ENCODE assay signal across 8 mouse cellular contexts in the genomic region with DNA sequence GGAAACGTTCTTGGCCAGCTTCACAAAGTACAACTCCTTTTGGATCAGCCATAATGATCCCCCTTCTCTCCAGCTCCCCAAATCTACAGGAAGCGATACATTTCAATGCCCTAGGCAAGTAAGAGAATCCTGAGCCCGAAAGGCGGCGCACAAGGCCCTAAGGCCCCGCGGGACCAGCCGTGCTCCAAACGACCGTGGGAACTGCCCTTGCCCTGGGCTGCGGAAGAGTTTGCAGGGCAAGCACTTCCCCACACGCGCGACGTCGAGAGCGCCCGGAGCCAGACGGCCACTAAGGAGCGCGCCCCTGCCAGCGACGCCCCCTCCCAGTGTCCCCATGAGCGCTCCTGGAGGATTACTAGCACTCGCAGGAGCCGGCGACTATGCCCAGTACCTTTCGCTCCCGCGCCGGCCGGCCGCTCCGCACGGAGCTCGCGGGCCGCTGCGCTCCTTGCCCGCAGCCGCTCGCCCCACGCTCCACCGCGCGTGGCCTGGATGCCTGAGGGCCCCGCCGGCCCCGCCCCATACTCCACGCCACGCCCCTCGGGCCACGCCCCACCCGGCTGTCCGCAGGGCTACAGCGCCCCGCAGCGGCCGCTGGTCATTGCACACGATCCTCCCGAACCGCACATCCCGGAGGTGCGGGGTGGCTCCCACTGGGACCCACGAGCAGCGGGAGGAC. TPM values are rescaled to one million over a fixed set of nuclear protein-coding genes. Genes with fewer than 3 reads are reported as not detected.
A peak's percentile ranks its signal among the peaks of the same experiment; 100 is the strongest.
DNase-seq lines count a peak whose midpoint lies in the region; ATAC-seq and TF ChIP-seq lines count a peak whose summit lies in the region.

Gene Ankrd6 (minus strand): TSS at position 486 of the 679 bp plus-strand sequence.

- H3K27me3 ChIP-seq in G1E (ENCODE audit: insufficient read depth, low read length): peaks cover 31% of the 10 kb centered on the region
- H3K27me3 ChIP-seq in cerebellum, adult 2 months (ENCODE audit: control insufficient read depth, insufficient read depth, low read length): no peaks in the 10 kb centered on the region
- no peaks in the 10 kb centered on the region; the same call in 1 of the 2 replicates for H3K27me3 ChIP-seq in forebrain, postnatal 0 days (ENCODE audit: insufficient read depth, low read length)
- H3K27me3 ChIP-seq in lung, embryonic 15.5 days: peaks cover 31% of the 10 kb centered on the region

- peak; percentile 72 for DNase-seq in G1E (ENCODE audit: low spot score)
- DNase-seq in cerebellum, adult 2 months: peak; percentile 81 to 89
- DNase-seq in forebrain, postnatal 0 days: peak; percentile 93
- DNase-seq in heart, postnatal 36 days: peak; percentile 81 to 82
- peak; percentile 60 to 77 for DNase-seq in layer of hippocampus, adult 8-10 months (ENCODE audit: low spot score in 2 of 2)
- peak; percentile 60 for DNase-seq in ovary, postnatal 10 days (ENCODE audit: low spot score)
- DNase-seq in thymus, postnatal 0 days (ENCODE audit: low spot score): peak; percentile 88

- peak within 1 kb of the TSS; percentile 91 for H3K4me2 ChIP-seq in forebrain, postnatal 0 days (ENCODE audit: low read depth)
- H3K4me2 ChIP-seq in lung, embryonic 15.5 days: peak within 1 kb of the TSS; percentile 99

- H3K9ac ChIP-seq in forebrain, postnatal 0 days: peak within 1 kb of the TSS; percentile 68
- H3K9ac ChIP-seq in lung, embryonic 15.5 days: peak within 1 kb of the TSS; percentile 62

- TF ChIP-seq CTCF in G1E (IDR thresholded peaks at IDR 0.05; ENCODE audit: low read depth, low read length): peak; percentile 31; the same call in 1 of the 2 replicates
- TF ChIP-seq CTCF in cerebellum, adult 2 months (IDR thresholded peaks at IDR 0.05; ENCODE audit: borderline replicate concordance, insufficient read depth, low read depth, low read length): peak; percentile 76
- peak; percentile 91 for TF ChIP-seq CTCF in forebrain, postnatal 0 days (IDR thresholded peaks at IDR 0.05; ENCODE audit: low read depth)

- under 1% methylated on average over 66 of the region's 66 CpGs for WGBS in cerebellum, adult 2 months
- under 1% methylated on average over 60 of the region's 66 CpGs for WGBS in forebrain, postnatal 0 days
- WGBS in lung, embryonic 15.5 days: under 1% methylated on average over 64 of the region's 66 CpGs

- intact Hi-C loops in heart, postnatal 36 days (cut with DNase I): loop anchor here (2.0 to 5.0 kb wide), 5 partner anchors 68 to 363 kb away; partner anchors contain the start of genes Lyrm2 and Mdn1

- H3K4me3 ChIP-seq in G1E (ENCODE audit: low read depth, low read length): peak within 1 kb of the TSS; percentile 75
- peak within 1 kb of the TSS; percentile 66 for H3K4me3 ChIP-seq in cerebellum, adult 2 months (replicated peaks; ENCODE audit: insufficient read depth, low read depth, low read length)
- H3K4me3 ChIP-seq in forebrain, postnatal 0 days (ENCODE audit: low read depth, low read length): peak within 1 kb of the TSS; percentile 68
- peak within 1 kb of the TSS; percentile 78 for H3K4me3 ChIP-seq in lung, embryonic 15.5 days

- TF ChIP-seq POLR2A in cerebellum, adult 2 months (IDR thresholded peaks at IDR 0.05; ENCODE audit: borderline replicate concordance, insufficient read depth, low read length): no peak

- H3K4me1 ChIP-seq in G1E (ENCODE audit: insufficient read depth, low read depth, low read length): peaks cover 18% of the 10 kb centered on the region
- H3K4me1 ChIP-seq in cerebellum, adult 2 months (ENCODE audit: control insufficient read depth, insufficient read depth, low read length): no peaks in the 10 kb centered on the region
- peaks cover 3% of the 10 kb centered on the region; the same call in 1 of the 2 replicates for H3K4me1 ChIP-seq in forebrain, postnatal 0 days (ENCODE audit: insufficient read depth)
- peaks cover 17% of the 10 kb centered on the region for H3K4me1 ChIP-seq in lung, embryonic 15.5 days

- H3K9me3 ChIP-seq in G1E (replicated peaks): no peaks in the 10 kb centered on the region
- no peaks in the 10 kb centered on the region for H3K9me3 ChIP-seq in forebrain, postnatal 0 days (ENCODE audit: low read length)
- no peaks in the 10 kb centered on the region for H3K9me3 ChIP-seq in lung, embryonic 15.5 days

- no peak within 1 kb of the TSS for H3K27ac ChIP-seq in cerebellum, adult 2 months (ENCODE audit: insufficient read depth, low read length)
- peak within 1 kb of the TSS; percentile 40; the same call in 1 of the 2 replicates for H3K27ac ChIP-seq in forebrain, postnatal 0 days (ENCODE audit: low read depth, low read length)
- H3K27ac ChIP-seq in lung, embryonic 15.5 days: no peak within 1 kb of the TSS

- no peaks in the 10 kb centered on the region for H3K36me3 ChIP-seq in G1E (replicated peaks)
- H3K36me3 ChIP-seq in forebrain, postnatal 0 days (ENCODE audit: insufficient read depth): no peaks in the 10 kb centered on the region
- no peaks in the 10 kb centered on the region for H3K36me3 ChIP-seq in lung, embryonic 15.5 days

- peak; percentile 45 for ATAC-seq in G1E (ENCODE audit: extremely low read depth, insufficient number of reproducible peaks, low FRiP score, poor library complexity, severe bottlenecking)
- ATAC-seq in forebrain, postnatal 0 days: peak; percentile 95
- peak; percentile 92 for ATAC-seq in lung, embryonic 15.5 days (ENCODE audit: borderline replicate concordance, extremely low read depth, low FRiP score, low TSS enrichment)

RNA-seq across cellular contexts. Expression of gene Ankrd6, which starts in this region (rescaled TPM):
- 3.1 and 3.9 TPM in 2 replicates for total RNA-seq in G1E (2014; fragmentation: Nextera tagmentation)
- total RNA-seq in G1E (2017): 4.1 and 5.9 TPM in 2 replicates
- 0.34 and 0.61 TPM in 2 replicates for polyA plus RNA-seq in G1E (2012)
- polyA plus RNA-seq in cerebellum, adult 2 months (2012; rRNA removed): 7.7 and 9.4 TPM in 2 replicates
- total RNA-seq in forebrain, postnatal 0 days (2014; rRNA removed): 30.3 and 39.8 TPM in 2 replicates
- polyA plus RNA-seq in forebrain, postnatal 0 days (2015; fragmentation: Nextera tagmentation; extraction: Ambion mirVana): 15.1 and 18.4 TPM in 2 replicates
- total RNA-seq in heart, postnatal 36 days (2021): 1 to 10 TPM; 3.6 to 7.4 TPM
- total RNA-seq in layer of hippocampus, adult 8-10 months (2022): 10 to 100 TPM; 33.9 to 41.8 (median 34.3) TPM
- 3.0 and 4.0 TPM in 2 replicates for polyA plus RNA-seq in lung, embryonic 15.5 days (2015; fragmentation: Nextera tagmentation; extraction: Ambion mirVana)
- polyA plus RNA-seq in thymus, postnatal 0 days (2015; fragmentation: Nextera tagmentation; extraction: Ambion mirVana): 10.1 and 12.8 TPM in 2 replicates

Comparison
In these comparisons a context has a peak if more than half of its experiments do, and no peak if none do; other contexts are left out.
1. ATAC-seq: peak in every context shown above with its lines; median percentile 95 in forebrain, postnatal 0 days; 92 in lung, embryonic 15.5 days; 45 in G1E.
2. CTCF ChIP-seq: peak in every context shown above with its lines; median percentile 91 in forebrain, postnatal 0 days; 76 in cerebellum, adult 2 months; 31 in G1E.